Mouse (Mus musculus): ENCODE results near the gene Mamdc4. TPM values are rescaled to one million over a fixed set of nuclear protein-coding genes. Genes with fewer than 3 reads are reported as not detected.

Mamdc4 gene
- total RNA-seq, 2 experiments from 2014 or later = 4.1 to 7.1 TPM

- no peak for DNase-seq (ENCODE audit: low spot score in 2 of 2)
Measured at GRCm38 (mm10) chr2:25583120-25583481, 8.5 kb upstream of the Mamdc4 start.

GRCm38 (mm10) chr2:25582466-25583119 is 7.9 kb upstream of the Mamdc4 start:
- no peak for DNase-seq (ENCODE audit: low spot score in 2 of 2)

- no peak for DNase-seq (ENCODE audit: low spot score in 2 of 2)
Measured at GRCm38 (mm10) chr2:25581901-25582301, 7.3 kb upstream of the Mamdc4 start.

- DNase-seq (ENCODE audit: low spot score in 2 of 2) = no peak
Measured at GRCm38 (mm10) chr2:25581294-25581864, 6.7 kb upstream of the Mamdc4 start, which contains the start of gene Ajm1. Gene Ajm1 (minus strand): TSS chr2:25581757.

- no peak for DNase-seq (ENCODE audit: low spot score in 2 of 2)
Measured at GRCm38 (mm10) chr2:25580621-25581101, 6.0 kb upstream of the Mamdc4 start.

GRCm38 (mm10) chr2:25579737-25580460 is 5.3 kb upstream of the Mamdc4 start:
- no peak for DNase-seq (ENCODE audit: low spot score in 2 of 2)

- DNase-seq (ENCODE audit: low spot score in 2 of 2) = no peak
Measured at GRCm38 (mm10) chr2:25578796-25579736, 4.4 kb upstream of the Mamdc4 start.

GRCm38 (mm10) chr2:25577951-25578795 is 3.5 kb upstream of the Mamdc4 start:
- no peak for DNase-seq (ENCODE audit: low spot score in 2 of 2)

GRCm38 (mm10) chr2:25576965-25577891 is 2.6 kb upstream of the Mamdc4 start:
- no peak for DNase-seq (ENCODE audit: low spot score in 2 of 2)

- DNase-seq (ENCODE audit: low spot score in 2 of 2) = no peak
Measured at GRCm38 (mm10) chr2:25576028-25576850, 1.6 kb upstream of the Mamdc4 start.

GRCm38 (mm10) chr2:25575432-25576027 is 885 bp upstream of the Mamdc4 start:
- no peak for DNase-seq (ENCODE audit: low spot score in 2 of 2)

- no peak for DNase-seq (ENCODE audit: low spot score in 2 of 2)
Measured at GRCm38 (mm10) chr2:25574136-25574535, 509 bp downstream of the Mamdc4 start.

GRCm38 (mm10) chr2:25573068-25573467 is 1.6 kb downstream of the Mamdc4 start:
- DNase-seq (ENCODE audit: low spot score in 2 of 2) = no peak

GRCm38 (mm10) chr2:25571221-25571620 is 3.4 kb downstream of the Mamdc4 start:
- DNase-seq (ENCODE audit: low spot score in 2 of 2) = no peak

- DNase-seq (ENCODE audit: low spot score in 2 of 2) = no peak
Measured at GRCm38 (mm10) chr2:25569323-25569722, 5.3 kb downstream of the Mamdc4 start.

- no peak for DNase-seq (ENCODE audit: low spot score in 2 of 2)
Measured at GRCm38 (mm10) chr2:25568473-25569019, 6.1 kb downstream of the Mamdc4 start.

GRCm38 (mm10) chr2:25566558-25566957 is 8.1 kb downstream of the Mamdc4 start:
- DNase-seq (ENCODE audit: low spot score in 2 of 2) = no peak
